Mouse (Mus musculus) midbrain, embryonic 15.5 days (tissue): ENCODE measurements at regions not wholly inside any gene's neighbourhood (a gene's known extent, or its start where the extent isn't known, plus 50 kb on each side); places are given as distances from the start of the nearest gene placed in this dataset.

Experiments used
- ATAC-seq: fragments of 200-750 bp; cut with Nextera tagmentation; replicated peaks from 2 replicates; pipeline ENCODE4 v1.8.0; 2017; ENCODE audit warnings: moderate TSS enrichment
- H3K27ac ChIP-seq: fragments of 300-500 bp; sonication (generic); 2 replicates; pipeline ENCODE4 v1.5.1; 2015; ENCODE audit warnings: mild to moderate bottlenecking, inconsistent platforms
- H3K27me3 ChIP-seq: fragments of 300-500 bp; sonication (generic); replicated peaks from 2 replicates; pipeline ENCODE4 v1.6.1; 2015; ENCODE audit warnings: inconsistent platforms
- H3K36me3 ChIP-seq: fragments of 300-500 bp; sonication (generic); replicated peaks from 2 replicates; pipeline ENCODE4 v1.6.1; 2015; ENCODE audit warnings: inconsistent platforms
- H3K4me1 ChIP-seq: fragments of 300-500 bp; sonication (generic); 2 replicates; pipeline ENCODE4 v1.6.1; 2015; ENCODE audit warnings: inconsistent platforms
- H3K4me2 ChIP-seq: fragments of 300-500 bp; sonication (generic); 2 replicates; pipeline ENCODE4 v1.6.1; 2015; ENCODE audit warnings: inconsistent platforms, mild to moderate bottlenecking, moderate library complexity
- H3K4me3 ChIP-seq: fragments of 300-500 bp; sonication (generic); 2 replicates; pipeline ENCODE4 v1.5.1; 2015; ENCODE audit warnings: mild to moderate bottlenecking, inconsistent platforms
- H3K9ac ChIP-seq: fragments of 300-500 bp; sonication (generic); 2 replicates; pipeline ENCODE4 v1.6.1; 2015; ENCODE audit warnings: mild to moderate bottlenecking, inconsistent platforms
- H3K9me3 ChIP-seq: fragments of 300-500 bp; sonication (generic); 2 replicates; pipeline ENCODE4 v1.6.1; 2016; ENCODE audit warnings: inconsistent platforms
- WGBS: fragments of 180-500 bp; shearing (Covaris S2); methylation state at CpG from one replicate; pipeline ENCODE4 v1.1.7; 2015; ENCODE audit warnings: mixed read lengths; 5-methylcytosine and 5-hydroxymethylcytosine counted together

- ATAC-seq, result no peak
- H3K4me3 ChIP-seq, result no peak overlapping the region
- no peaks in the 10 kb centered on the region for H3K36me3 ChIP-seq
- H3K9ac ChIP-seq, result no peak overlapping the region
- no peak overlapping the region for H3K4me2 ChIP-seq
- no peaks in the 10 kb centered on the region for H3K27me3 ChIP-seq
- H3K27ac ChIP-seq, result no peak overlapping the region
- H3K4me1 ChIP-seq, result no peaks in the 10 kb centered on the region
- 66% methylated on average over 4 of the region's 4 CpGs for WGBS
- H3K9me3 ChIP-seq, result no peaks in the 10 kb centered on the region
These were observed 270.2 kb upstream of the Ptger4 start for GRCm38 (mm10) chr15:5514217-5514616.

GRCm38 (mm10) chr15:5517244-5517966 is 273.4 kb upstream of the Ptger4 start:
- no peak overlapping the region for H3K4me3 ChIP-seq
- ATAC-seq, result no peak
- no peak overlapping the region for H3K27ac ChIP-seq
- H3K9me3 ChIP-seq, result no peaks in the 10 kb centered on the region
- WGBS, result 90% methylated on average over 10 of the region's 10 CpGs
- no peaks in the 10 kb centered on the region for H3K36me3 ChIP-seq
- H3K4me1 ChIP-seq, result no peaks in the 10 kb centered on the region
- H3K4me2 ChIP-seq, result no peak overlapping the region
- no peaks in the 10 kb centered on the region for H3K27me3 ChIP-seq
- H3K9ac ChIP-seq, result no peak overlapping the region

- ATAC-seq, result no peak
- H3K9me3 ChIP-seq, result no peaks in the 10 kb centered on the region
- no peak overlapping the region for H3K27ac ChIP-seq
- 98% methylated on average over 2 of the region's 2 CpGs for WGBS
- no peaks in the 10 kb centered on the region for H3K27me3 ChIP-seq
- no peaks in the 10 kb centered on the region for H3K36me3 ChIP-seq
- no peak overlapping the region for H3K4me3 ChIP-seq
- no peak overlapping the region for H3K4me2 ChIP-seq
- H3K9ac ChIP-seq, result no peak overlapping the region
- no peaks in the 10 kb centered on the region for H3K4me1 ChIP-seq
These were observed 275.6 kb upstream of the Ptger4 start for GRCm38 (mm10) chr15:5519552-5519951.

GRCm38 (mm10) chr15:5519997-5520396 is 276.0 kb upstream of the Ptger4 start:
- WGBS, result 74% methylated on average over 1 of the region's 1 CpGs
- no peak overlapping the region for H3K9ac ChIP-seq
- no peaks in the 10 kb centered on the region for H3K4me1 ChIP-seq
- no peak overlapping the region for H3K27ac ChIP-seq
- no peaks in the 10 kb centered on the region for H3K36me3 ChIP-seq
- ATAC-seq, result no peak
- H3K9me3 ChIP-seq, result no peaks in the 10 kb centered on the region
- H3K4me2 ChIP-seq, result no peak overlapping the region
- no peak overlapping the region for H3K4me3 ChIP-seq
- H3K27me3 ChIP-seq, result no peaks in the 10 kb centered on the region

GRCm38 (mm10) chr15:5528619-5529018 is 284.6 kb upstream of the Ptger4 start:
- no peak overlapping the region for H3K4me2 ChIP-seq
- no peak for ATAC-seq
- H3K4me3 ChIP-seq, result no peak overlapping the region
- H3K27me3 ChIP-seq, result no peaks in the 10 kb centered on the region
- H3K36me3 ChIP-seq, result no peaks in the 10 kb centered on the region
- WGBS, result 86% methylated on average over 6 of the region's 6 CpGs
- no peaks in the 10 kb centered on the region for H3K9me3 ChIP-seq
- H3K9ac ChIP-seq, result no peak overlapping the region
- H3K4me1 ChIP-seq, result no peaks in the 10 kb centered on the region
- H3K27ac ChIP-seq, result no peak overlapping the region

- Histone ChIP-seq H3K27me3 (no peaks in the 10 kb centered on the region), H3K27ac (no peak overlapping the region), H3K4me3 (no peak overlapping the region), H3K4me2 (no peak overlapping the region), H3K36me3 (no peaks in the 10 kb centered on the region), H3K9ac (no peak overlapping the region), H3K9me3 (no peaks in the 10 kb centered on the region), H3K4me1 (no peaks in the 10 kb centered on the region)
- no peak for ATAC-seq
These were observed 289.7 kb upstream of the Ptger4 start for GRCm38 (mm10) chr15:5533656-5534055.

GRCm38 (mm10) chr15:5537432-5537831 is 293.4 kb upstream of the Ptger4 start:
- H3K27me3 ChIP-seq, result no peaks in the 10 kb centered on the region
- no peak overlapping the region for H3K27ac ChIP-seq
- 69% methylated on average over 2 of the region's 2 CpGs for WGBS
- no peak overlapping the region for H3K4me2 ChIP-seq
- no peaks in the 10 kb centered on the region for H3K9me3 ChIP-seq
- H3K9ac ChIP-seq, result no peak overlapping the region
- no peaks in the 10 kb centered on the region for H3K36me3 ChIP-seq
- H3K4me3 ChIP-seq, result no peak overlapping the region
- no peaks in the 10 kb centered on the region for H3K4me1 ChIP-seq
- ATAC-seq, result no peak

GRCm38 (mm10) chr15:5539301-5539928 is 295.4 kb upstream of the Ptger4 start:
- ATAC-seq, result no peak
- H3K4me3 ChIP-seq, result no peak overlapping the region
- H3K27ac ChIP-seq, result no peak overlapping the region
- no peaks in the 10 kb centered on the region for H3K27me3 ChIP-seq
- no peak overlapping the region for H3K4me2 ChIP-seq
- no peaks in the 10 kb centered on the region for H3K36me3 ChIP-seq
- no peak overlapping the region for H3K9ac ChIP-seq
- WGBS, result 91% methylated on average over 4 of the region's 4 CpGs
- no peaks in the 10 kb centered on the region for H3K9me3 ChIP-seq
- no peaks in the 10 kb centered on the region for H3K4me1 ChIP-seq

GRCm38 (mm10) chr15:5554526-5554925 is 310.5 kb upstream of the Ptger4 start:
- Histone ChIP-seq H3K4me1 (no peaks in the 10 kb centered on the region), H3K27me3 (no peaks in the 10 kb centered on the region), H3K27ac (no peak overlapping the region), H3K9me3 (no peaks in the 10 kb centered on the region), H3K9ac (no peak overlapping the region), H3K4me2 (no peak overlapping the region), H3K4me3 (no peak overlapping the region), H3K36me3 (no peaks in the 10 kb centered on the region)
- no peak for ATAC-seq
- WGBS, result 83% methylated on average over 4 of the region's 4 CpGs

GRCm38 (mm10) chr15:5554926-5555325 is 310.9 kb upstream of the Ptger4 start:
- no peak overlapping the region for H3K4me3 ChIP-seq
- H3K36me3 ChIP-seq, result no peaks in the 10 kb centered on the region
- H3K9ac ChIP-seq, result no peak overlapping the region
- no peaks in the 10 kb centered on the region for H3K9me3 ChIP-seq
- H3K4me1 ChIP-seq, result no peaks in the 10 kb centered on the region
- no peak overlapping the region for H3K4me2 ChIP-seq
- H3K27ac ChIP-seq, result no peak overlapping the region
- no peaks in the 10 kb centered on the region for H3K27me3 ChIP-seq
- no peak for ATAC-seq
- 89% methylated on average over 4 of the region's 4 CpGs for WGBS

- Histone ChIP-seq H3K27me3 (no peaks in the 10 kb centered on the region), H3K4me2 (no peak overlapping the region), H3K9me3 (no peaks in the 10 kb centered on the region), H3K36me3 (no peaks in the 10 kb centered on the region), H3K27ac (no peak overlapping the region), H3K9ac (no peak overlapping the region), H3K4me1 (no peaks in the 10 kb centered on the region), H3K4me3 (no peak overlapping the region)
- ATAC-seq, result no peak
- 85% methylated on average over 7 of the region's 7 CpGs for WGBS
These were observed 311.5 kb upstream of the Ptger4 start for GRCm38 (mm10) chr15:5555381-5556066.

GRCm38 (mm10) chr15:5561783-5562182 is 317.8 kb upstream of the Ptger4 start:
- Histone ChIP-seq H3K4me2 (no peak overlapping the region), H3K4me3 (no peak overlapping the region), H3K9ac (no peak overlapping the region), H3K27ac (no peak overlapping the region), H3K9me3 (no peaks in the 10 kb centered on the region), H3K27me3 (no peaks in the 10 kb centered on the region), H3K36me3 (no peaks in the 10 kb centered on the region), H3K4me1 (no peaks in the 10 kb centered on the region)
- 94% methylated on average over 4 of the region's 4 CpGs for WGBS
- no peak for ATAC-seq

- no peak overlapping the region for H3K4me2 ChIP-seq
- H3K27ac ChIP-seq, result no peak overlapping the region
- H3K9ac ChIP-seq, result no peak overlapping the region
- H3K4me1 ChIP-seq, result no peaks in the 10 kb centered on the region
- no peaks in the 10 kb centered on the region for H3K36me3 ChIP-seq
- ATAC-seq, result no peak
- H3K27me3 ChIP-seq, result no peaks in the 10 kb centered on the region
- H3K9me3 ChIP-seq, result no peaks in the 10 kb centered on the region
- no peak overlapping the region for H3K4me3 ChIP-seq
These were observed 330.4 kb upstream of the Ptger4 start for GRCm38 (mm10) chr15:5574366-5574765.
